Mouse (Mus musculus): ENCODE data around the gene Cd68. TPM values are rescaled to one million over a fixed set of nuclear protein-coding genes. Genes with fewer than 3 reads are reported as not detected.

Cd68 gene
- polyA plus RNA-seq, 1 experiment from 2014 or later = 14.0 TPM

DNA sequence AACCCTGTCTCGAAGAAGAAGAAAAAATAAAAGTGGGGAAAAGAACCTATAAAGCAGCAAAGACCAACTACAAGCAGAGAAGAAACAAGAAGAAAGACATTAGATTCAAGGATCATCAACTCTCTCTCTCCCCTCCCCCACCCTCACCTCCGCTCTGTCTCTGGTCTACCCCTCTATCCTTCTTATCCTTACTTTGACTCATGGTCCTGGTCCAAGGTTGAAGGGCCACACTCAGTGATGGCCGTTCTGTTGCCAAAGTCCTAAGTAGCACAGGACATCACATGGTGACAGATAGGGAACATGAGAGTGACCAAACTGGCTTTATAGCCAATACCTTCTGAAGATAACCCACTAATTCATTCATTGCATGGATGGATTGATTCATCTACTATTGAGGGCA is 31.4 kb upstream of the Cd68 start:
- H3K9ac ChIP-seq (ENCODE audit: low read depth, low read length) = no peak overlapping the region
- H3K36me3 ChIP-seq (ENCODE audit: control insufficient read depth, insufficient read depth, low read length) = no peaks in the 10 kb centered on the region
- H3K4me3 ChIP-seq (ENCODE audit: low read length) = no peak overlapping the region
- no peaks in the 10 kb centered on the region for H3K27me3 ChIP-seq (replicated peaks; ENCODE audit: control insufficient read depth, insufficient read depth, low read length)
- H3K4me2 ChIP-seq (ENCODE audit: low read depth, low read length) = no peak overlapping the region
- ATAC-seq = no peak
- no peak overlapping the region for H3K27ac ChIP-seq (ENCODE audit: low read length)
- no peaks in the 10 kb centered on the region for H3K9me3 ChIP-seq (ENCODE audit: control insufficient read depth, low read length)
- peaks cover 9% of the 10 kb centered on the region for H3K4me1 ChIP-seq (ENCODE audit: control insufficient read depth, insufficient read depth, low read length)
- WGBS = 87% methylated on average over 3 of the region's 3 CpGs

DNA sequence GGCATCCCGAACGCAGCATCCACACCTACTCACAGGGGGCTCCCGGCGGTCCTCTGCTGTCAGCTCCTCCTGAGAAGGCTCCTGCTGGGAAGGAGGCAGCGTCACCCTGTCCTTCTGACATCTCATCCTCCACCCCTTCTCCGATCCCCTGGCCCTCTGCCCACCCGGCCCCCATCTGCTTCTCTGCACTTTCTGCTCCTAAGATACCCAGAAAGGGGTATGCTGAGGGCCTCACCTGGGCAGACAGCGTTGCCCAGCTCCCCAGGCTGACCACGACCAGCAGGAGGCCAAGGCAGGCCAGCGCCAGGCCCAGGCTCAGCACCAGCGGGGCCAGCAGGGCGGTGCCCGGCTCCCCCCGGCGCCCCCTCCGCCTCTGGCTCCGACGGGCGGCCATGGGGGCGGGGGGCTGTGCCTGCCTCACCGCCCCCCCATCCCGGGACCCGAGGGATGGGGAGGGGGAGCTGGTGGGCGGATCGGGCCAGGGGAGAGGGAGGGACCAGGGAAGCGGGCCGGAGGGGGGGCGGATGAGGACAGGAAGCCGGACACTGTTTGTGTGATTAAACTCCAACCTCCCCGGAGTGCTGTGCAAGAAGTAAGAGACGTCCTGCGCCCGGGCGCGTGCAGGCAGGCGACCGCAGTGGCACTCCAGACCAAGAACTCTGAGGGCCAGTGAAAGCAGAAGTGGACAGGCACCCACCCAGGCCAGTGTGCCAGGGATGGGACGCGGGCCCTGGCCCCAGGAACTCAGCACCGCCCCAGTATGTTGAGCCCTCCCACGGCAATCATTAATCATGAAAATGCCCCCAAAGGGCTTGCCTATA is 29.6 kb upstream of the Cd68 start, which contains the start of the genes Tnfsf12 and Tnfsfm13:
Tnfsf12 (minus strand) TSS at position 489 of the 821 bp plus-strand sequence.
Tnfsfm13 (minus strand) TSS at position 738 of the 821 bp plus-strand sequence.
- peak within 1 kb of the TSS; percentile 90 for H3K4me2 ChIP-seq (ENCODE audit: low read depth, low read length)
- H3K36me3 ChIP-seq (ENCODE audit: control insufficient read depth, insufficient read depth, low read length) = no peaks in the 10 kb centered on the region
- peak within 1 kb of the TSS; percentile 63 for H3K27ac ChIP-seq (ENCODE audit: low read length)
- ATAC-seq = peak; percentile 77
- peaks cover 9% of the 10 kb centered on the region for H3K4me1 ChIP-seq (ENCODE audit: control insufficient read depth, insufficient read depth, low read length)
- 7% methylated on average over 35 of the region's 41 CpGs for WGBS
- H3K27me3 ChIP-seq (replicated peaks; ENCODE audit: control insufficient read depth, insufficient read depth, low read length) = no peaks in the 10 kb centered on the region
- peak within 1 kb of the TSS; percentile 81 for H3K9ac ChIP-seq (ENCODE audit: low read depth, low read length)
- no peaks in the 10 kb centered on the region for H3K9me3 ChIP-seq (ENCODE audit: control insufficient read depth, low read length)
- peak within 1 kb of the TSS; percentile 62 for H3K4me3 ChIP-seq (ENCODE audit: low read length)

DNA sequence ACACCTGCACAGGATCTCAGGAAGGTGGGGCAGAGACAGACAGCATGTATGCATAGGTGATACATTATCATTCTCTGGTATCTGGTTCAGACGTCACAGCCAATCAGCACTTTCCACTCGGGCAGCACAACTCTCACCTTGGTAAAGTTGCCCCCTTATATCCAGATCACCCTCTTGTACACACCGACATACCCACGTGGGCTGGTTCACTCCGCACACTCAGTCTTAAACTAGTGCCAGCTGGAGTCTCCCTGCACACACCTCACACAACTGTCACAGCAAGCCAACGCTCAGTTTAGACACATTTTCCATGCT is 29.1 kb upstream of the Cd68 start:
- 29% methylated on average over 6 of the region's 6 CpGs for WGBS
- H3K9ac ChIP-seq (ENCODE audit: low read depth, low read length) = peak overlapping the region; percentile 81
- H3K9me3 ChIP-seq (ENCODE audit: control insufficient read depth, low read length) = no peaks in the 10 kb centered on the region
- no peaks in the 10 kb centered on the region for H3K27me3 ChIP-seq (replicated peaks; ENCODE audit: control insufficient read depth, insufficient read depth, low read length)
- H3K4me2 ChIP-seq (ENCODE audit: low read depth, low read length) = peak overlapping the region; percentile 90
- no peaks in the 10 kb centered on the region for H3K36me3 ChIP-seq (ENCODE audit: control insufficient read depth, insufficient read depth, low read length)
- peak overlapping the region; percentile 63; the same call in 1 of the 2 replicates for H3K27ac ChIP-seq (ENCODE audit: low read length)
- H3K4me1 ChIP-seq (ENCODE audit: control insufficient read depth, insufficient read depth, low read length) = peaks cover 9% of the 10 kb centered on the region
- no peak for ATAC-seq
- peak overlapping the region; percentile 62 for H3K4me3 ChIP-seq (ENCODE audit: low read length)

DNA sequence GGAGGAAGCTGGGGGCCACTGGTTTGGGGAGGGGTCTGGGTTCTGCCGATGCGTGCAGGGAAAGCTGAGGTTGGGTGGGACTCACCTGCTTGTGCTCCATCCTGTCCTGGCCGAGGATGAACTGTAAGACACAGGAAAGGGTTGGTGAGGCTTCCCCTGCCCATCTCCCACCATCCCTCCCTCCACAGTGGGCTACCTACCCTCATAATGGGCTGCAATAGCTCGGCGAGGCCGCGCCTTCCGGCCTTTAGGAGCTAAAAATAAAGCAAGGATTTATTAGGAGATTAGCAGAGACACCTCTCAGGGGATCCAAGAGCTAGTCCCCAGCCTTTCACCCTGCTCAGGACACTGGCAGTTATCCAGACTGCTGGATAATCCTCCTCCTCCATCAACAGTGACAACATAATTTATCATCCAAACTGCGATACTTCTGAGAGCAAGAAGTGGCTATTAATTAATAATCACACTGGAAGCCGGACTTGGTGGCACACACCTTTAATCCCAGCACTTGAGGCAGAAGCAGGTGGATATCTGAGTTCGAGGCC is 27.5 kb upstream of the Cd68 start:
- Histone ChIP-seq H3K9me3 (ENCODE audit: control insufficient read depth, low read length) (no peaks in the 10 kb centered on the region), H3K27ac (ENCODE audit: low read length) (no peak overlapping the region), H3K4me3 (ENCODE audit: low read length) (no peak overlapping the region)

DNA sequence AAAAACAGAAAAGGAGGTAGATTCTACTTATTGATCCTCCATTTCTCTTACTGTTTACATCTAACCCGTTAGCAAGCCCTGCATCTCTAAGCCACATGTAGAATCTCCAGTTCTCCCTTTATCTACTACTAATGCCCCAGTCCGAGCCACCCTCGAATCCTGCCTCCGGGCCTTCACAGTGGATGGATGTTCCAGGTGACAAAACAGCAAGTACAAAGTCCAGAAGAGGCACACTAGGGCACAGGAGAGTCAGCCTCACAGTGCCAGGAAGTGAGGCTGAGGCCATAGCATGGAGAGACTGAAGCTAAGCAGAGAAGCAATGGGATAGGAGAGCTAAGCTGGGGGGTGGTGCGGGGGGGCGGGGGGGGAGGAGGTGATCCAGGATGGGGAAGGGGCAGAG is 26.9 kb upstream of the Cd68 start:
- no peak overlapping the region for H3K27ac ChIP-seq (ENCODE audit: low read length)
- no peak overlapping the region for H3K4me2 ChIP-seq (ENCODE audit: low read depth, low read length)
- no peaks in the 10 kb centered on the region for H3K36me3 ChIP-seq (ENCODE audit: control insufficient read depth, insufficient read depth, low read length)
- H3K27me3 ChIP-seq (replicated peaks; ENCODE audit: control insufficient read depth, insufficient read depth, low read length) = no peaks in the 10 kb centered on the region
- H3K4me1 ChIP-seq (ENCODE audit: control insufficient read depth, insufficient read depth, low read length) = peaks cover 9% of the 10 kb centered on the region
- 67% methylated on average over 6 of the region's 6 CpGs for WGBS
- no peak overlapping the region for H3K4me3 ChIP-seq (ENCODE audit: low read length)
- H3K9me3 ChIP-seq (ENCODE audit: control insufficient read depth, low read length) = no peaks in the 10 kb centered on the region
- peak; percentile 65 for ATAC-seq
- H3K9ac ChIP-seq (ENCODE audit: low read depth, low read length) = no peak overlapping the region

More for the DNA sequence above, 27.5 kb upstream of the Cd68 start:
- Histone ChIP-seq H3K4me2 (ENCODE audit: low read depth, low read length) (no peak overlapping the region), H3K36me3 (ENCODE audit: control insufficient read depth, insufficient read depth, low read length) (no peaks in the 10 kb centered on the region), H3K9ac (ENCODE audit: low read depth, low read length) (no peak overlapping the region), H3K4me1 (ENCODE audit: control insufficient read depth, insufficient read depth, low read length) (peaks cover 9% of the 10 kb centered on the region), H3K27me3 (replicated peaks; ENCODE audit: control insufficient read depth, insufficient read depth, low read length) (no peaks in the 10 kb centered on the region)
- WGBS = 62% methylated on average over 11 of the region's 11 CpGs
- no peak for ATAC-seq

DNA sequence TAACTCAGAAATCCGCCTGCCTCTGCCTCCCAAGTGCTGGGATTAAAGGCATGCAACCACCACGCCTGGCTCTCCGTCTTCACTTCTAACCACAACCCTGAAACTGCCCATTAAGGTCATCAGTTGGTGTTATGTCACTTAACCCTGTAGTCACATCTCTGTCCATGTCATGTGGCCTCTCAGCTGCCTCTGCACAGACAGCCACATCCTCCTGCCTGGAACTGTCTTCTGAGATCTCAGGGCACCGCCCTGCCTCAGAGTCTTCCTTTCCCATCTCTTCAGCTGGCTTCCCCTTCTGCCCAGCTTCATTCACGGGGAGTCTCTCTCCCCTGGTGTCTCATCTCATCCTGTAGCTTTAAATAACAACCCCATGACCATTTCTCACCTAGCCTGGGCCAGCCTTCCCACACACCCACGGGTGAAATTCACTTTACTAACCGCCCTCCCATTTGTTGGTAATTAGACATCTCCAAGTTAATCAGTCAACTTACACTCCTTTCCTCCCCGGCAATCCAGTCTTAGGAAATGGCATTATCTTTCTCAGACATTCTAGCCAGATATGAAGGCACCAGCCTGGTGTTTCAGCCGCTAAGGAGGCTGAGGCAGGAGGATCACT is 26.4 kb upstream of the Cd68 start:
- no peaks in the 10 kb centered on the region for H3K36me3 ChIP-seq (ENCODE audit: control insufficient read depth, insufficient read depth, low read length)
- no peak overlapping the region for H3K4me3 ChIP-seq (ENCODE audit: low read length)
- no peak overlapping the region for H3K9ac ChIP-seq (ENCODE audit: low read depth, low read length)
- no peaks in the 10 kb centered on the region for H3K9me3 ChIP-seq (ENCODE audit: control insufficient read depth, low read length)
- no peak overlapping the region for H3K4me2 ChIP-seq (ENCODE audit: low read depth, low read length)
- peaks cover 9% of the 10 kb centered on the region for H3K4me1 ChIP-seq (ENCODE audit: control insufficient read depth, insufficient read depth, low read length)
- H3K27ac ChIP-seq (ENCODE audit: low read length) = no peak overlapping the region
- 72% methylated on average over 9 of the region's 9 CpGs for WGBS
- ATAC-seq = no peak
- no peaks in the 10 kb centered on the region for H3K27me3 ChIP-seq (replicated peaks; ENCODE audit: control insufficient read depth, insufficient read depth, low read length)

DNA sequence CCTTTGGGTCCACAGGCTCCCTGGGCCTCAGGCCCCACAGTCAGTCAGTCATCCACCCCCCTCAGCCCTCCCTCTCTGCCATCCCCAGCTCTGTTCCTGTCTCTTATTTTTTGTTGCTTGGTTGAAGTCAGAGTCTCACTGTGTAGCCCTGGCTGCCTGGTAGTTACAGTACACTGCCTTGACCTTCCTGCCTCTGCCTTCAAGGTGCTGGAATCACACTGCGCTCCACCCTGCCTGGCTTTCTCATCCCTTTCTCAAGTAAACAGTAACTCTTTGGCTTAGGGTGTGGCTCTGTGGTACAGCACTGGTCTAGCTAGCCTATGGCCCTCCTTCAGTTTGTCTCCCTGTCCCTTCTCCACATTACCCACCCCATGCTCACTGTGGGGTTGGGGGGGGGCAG is 23.9 kb upstream of the Cd68 start:
- 92% methylated on average over 1 of the region's 1 CpGs for WGBS
- no peak for ATAC-seq
- no peak overlapping the region for H3K4me3 ChIP-seq (ENCODE audit: low read length)
- no peak overlapping the region for H3K9ac ChIP-seq (ENCODE audit: low read depth, low read length)
- H3K36me3 ChIP-seq (ENCODE audit: control insufficient read depth, insufficient read depth, low read length) = no peaks in the 10 kb centered on the region
- no peaks in the 10 kb centered on the region for H3K9me3 ChIP-seq (ENCODE audit: control insufficient read depth, low read length)
- no peak overlapping the region for H3K27ac ChIP-seq (ENCODE audit: low read length)
- peaks cover 24% of the 10 kb centered on the region for H3K4me1 ChIP-seq (ENCODE audit: control insufficient read depth, insufficient read depth, low read length)
- no peak overlapping the region for H3K4me2 ChIP-seq (ENCODE audit: low read depth, low read length)
- no peaks in the 10 kb centered on the region for H3K27me3 ChIP-seq (replicated peaks; ENCODE audit: control insufficient read depth, insufficient read depth, low read length)

DNA sequence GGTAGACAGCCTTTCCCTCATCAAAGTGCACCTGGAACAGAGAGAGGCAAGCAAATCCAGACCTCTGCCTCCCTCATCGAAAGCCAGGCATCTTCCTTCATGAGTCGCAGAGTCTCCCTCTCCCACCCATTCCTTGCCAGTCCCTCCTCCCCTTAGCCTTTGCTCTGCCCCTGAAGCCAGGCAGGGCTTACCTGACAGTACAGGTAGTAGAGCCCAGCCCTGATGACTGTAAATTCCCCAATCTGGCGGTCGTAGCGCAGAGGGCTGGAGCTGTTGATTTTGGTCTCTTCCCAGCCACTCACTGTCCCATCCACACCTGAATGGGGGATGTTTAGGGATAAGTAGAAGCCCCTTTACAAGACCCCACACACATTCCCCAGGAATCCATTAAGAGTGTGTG is 21.1 kb upstream of the Cd68 start:
- no peak for ATAC-seq
- no peak overlapping the region for H3K4me2 ChIP-seq (ENCODE audit: low read depth, low read length)

DNA sequence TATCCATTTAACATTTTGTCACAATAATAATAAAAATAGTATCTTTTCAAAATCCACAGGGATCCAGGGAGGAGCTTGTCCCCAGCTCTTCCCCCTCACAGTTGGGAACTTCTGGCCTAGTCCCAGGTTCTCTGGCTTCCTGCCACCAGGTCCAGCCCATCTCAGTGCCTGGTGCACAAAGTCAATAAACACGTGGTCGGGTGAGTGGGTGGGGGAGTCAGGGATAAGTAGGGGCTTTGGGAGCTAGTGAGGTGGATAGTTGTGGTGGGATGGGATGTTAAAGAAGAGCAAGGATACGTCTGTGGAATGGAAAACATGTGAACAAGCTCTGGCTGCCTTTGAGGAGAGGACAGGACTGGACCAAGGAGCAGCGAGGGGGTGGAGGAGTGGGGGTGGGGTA is 20.4 kb upstream of the Cd68 start:
- ATAC-seq = no peak
- H3K4me1 ChIP-seq (ENCODE audit: control insufficient read depth, insufficient read depth, low read length) = peaks cover 31% of the 10 kb centered on the region
- H3K4me2 ChIP-seq (ENCODE audit: low read depth, low read length) = 0 out of 2 replicates have a peak overlapping the region, but pooled peaks have one; percentile 10
- no peaks in the 10 kb centered on the region for H3K36me3 ChIP-seq (ENCODE audit: control insufficient read depth, insufficient read depth, low read length)
- H3K9me3 ChIP-seq (ENCODE audit: control insufficient read depth, low read length) = no peaks in the 10 kb centered on the region
- 18% methylated on average over 4 of the region's 4 CpGs for WGBS
- H3K27me3 ChIP-seq (replicated peaks; ENCODE audit: control insufficient read depth, insufficient read depth, low read length) = no peaks in the 10 kb centered on the region
- peak overlapping the region; percentile 43 for H3K27ac ChIP-seq (ENCODE audit: low read length)
- peak overlapping the region; percentile 36; the same call in 1 of the 2 replicates for H3K9ac ChIP-seq (ENCODE audit: low read depth, low read length)
- H3K4me3 ChIP-seq (ENCODE audit: low read length) = no peak overlapping the region

More for the DNA sequence above, 21.1 kb upstream of the Cd68 start:
- Histone ChIP-seq H3K36me3 (ENCODE audit: control insufficient read depth, insufficient read depth, low read length) (no peaks in the 10 kb centered on the region), H3K27me3 (replicated peaks; ENCODE audit: control insufficient read depth, insufficient read depth, low read length) (no peaks in the 10 kb centered on the region), H3K27ac (ENCODE audit: low read length) (0 out of 2 replicates have a peak overlapping the region, but pooled peaks have one; percentile 43), H3K9ac (ENCODE audit: low read depth, low read length) (peak overlapping the region; percentile 36), H3K9me3 (ENCODE audit: control insufficient read depth, low read length) (no peaks in the 10 kb centered on the region), H3K4me1 (ENCODE audit: control insufficient read depth, insufficient read depth, low read length) (peaks cover 31% of the 10 kb centered on the region), H3K4me3 (ENCODE audit: low read length) (no peak overlapping the region)
- WGBS = 52% methylated on average over 5 of the region's 5 CpGs

Data from intestine, embryonic 16.5 days (tissue).